Mouse (Mus musculus) limb, embryonic 11.5 days (tissue): ENCODE measurements around the gene Zfhx2. TPM values are rescaled to one million over a fixed set of nuclear protein-coding genes. Genes with fewer than 3 reads are reported as not detected.

Experiments
- ATAC-seq: fragments of 200-750 bp; cut with Nextera tagmentation; 2 replicates; pipeline ENCODE4 v1.8.0; 2017; ENCODE audit warnings: low read depth; ENCODE audit not compliant: insufficient number of reproducible peaks, low FRiP score, low TSS enrichment
- DNase-seq: peaks from one replicate; pipeline ENCODE4 v3.0.0-alpha.2; 2015; ENCODE audit warnings: low spot score
- H3K27ac ChIP-seq: fragments of 300-500 bp; sonication (generic); replicated peaks from 2 replicates; pipeline ENCODE4 v1.5.1; 2014; ENCODE audit warnings: low read depth, mild to moderate bottlenecking, low read length
- H3K27me3 ChIP-seq: fragments of 300-500 bp; sonication (generic); 2 replicates; pipeline ENCODE4 v1.6.1; 2014; ENCODE audit warnings: mild to moderate bottlenecking, low read length, mixed read lengths; ENCODE audit not compliant: control insufficient read depth, insufficient read depth
- H3K36me3 ChIP-seq: fragments of 300-500 bp; sonication (generic); 2 replicates; pipeline ENCODE4 v1.6.1; 2014; ENCODE audit warnings: mild to moderate bottlenecking, low read length, moderate library complexity, mixed read lengths; ENCODE audit not compliant: control insufficient read depth, insufficient read depth
- H3K4me1 ChIP-seq: fragments of 300-500 bp; sonication (generic); 2 replicates; pipeline ENCODE4 v1.6.1; 2014; ENCODE audit warnings: low read length, mixed read lengths; ENCODE audit not compliant: control insufficient read depth, insufficient read depth
- H3K4me2 ChIP-seq: fragments of 300-500 bp; sonication (generic); 2 replicates; pipeline ENCODE4 v1.6.1; 2014; ENCODE audit warnings: low read depth, mild to moderate bottlenecking, moderate library complexity; ENCODE audit not compliant: severe bottlenecking
- H3K4me3 ChIP-seq: fragments of 300-500 bp; sonication (generic); 2 replicates; pipeline ENCODE4 v1.5.1; 2014; ENCODE audit warnings: low read depth, low read length
- H3K9ac ChIP-seq: fragments of 300-500 bp; sonication (generic); 2 replicates; pipeline ENCODE4 v1.6.1; 2014; ENCODE audit warnings: mild to moderate bottlenecking, low read length
- H3K9me3 ChIP-seq: fragments of 300-500 bp; sonication (generic); 2 replicates; pipeline ENCODE4 v1.6.1; 2016; ENCODE audit warnings: low read length; ENCODE audit not compliant: control insufficient read depth
- WGBS: fragments of 180-500 bp; shearing (Covaris S2); extraction: QIAGEN DNeasy Blood & Tissue Kit; methylation state at CpG from one replicate; pipeline ENCODE4 v1.1.7; 2014; 5-methylcytosine and 5-hydroxymethylcytosine counted together
- polyA plus RNA-seq: library from polyadenylated mRNA; unstranded; fragments of >200 nt; fragmentation: Nextera tagmentation; extraction: Ambion mirVana; gene quantifications from 2 replicates; pipeline ENCODE4 v1.2.1, GENCODE M21; 2014

Zfhx2 gene
- polyA plus RNA-seq, 1 experiment from 2014 or later, result 4.8 TPM

DNA sequence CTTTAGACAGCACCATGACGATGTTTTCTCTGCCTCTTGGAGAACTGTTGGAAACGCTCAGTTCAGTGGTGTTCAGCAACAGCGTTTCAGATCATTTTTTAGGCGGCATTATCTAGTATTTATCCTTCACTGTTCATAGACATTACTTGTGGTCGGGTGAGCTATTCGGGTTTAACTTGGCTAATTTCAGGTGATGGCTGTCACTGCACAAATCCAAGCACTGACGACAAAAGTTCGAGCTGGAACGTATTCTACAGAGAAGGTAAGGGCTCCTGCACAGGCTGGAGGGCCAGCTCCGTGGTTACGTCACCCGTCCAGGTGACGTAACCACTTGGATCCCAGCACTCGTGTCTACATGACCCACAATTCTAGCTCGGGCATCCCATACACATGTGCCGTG lies 75.2 kb downstream of the Zfhx2 start:
- ATAC-seq (no peak), DNase-seq (no peak)
- 94% methylated on average over 16 of the region's 16 CpGs for WGBS
- Histone ChIP-seq H3K9ac (no peak overlapping the region), H3K27ac (no peak overlapping the region), H3K4me2 (no peak overlapping the region), H3K9me3 (no peaks in the 10 kb centered on the region), H3K36me3 (peaks cover 4% of the 10 kb centered on the region; the same call in 1 of the 2 replicates), H3K4me3 (no peak overlapping the region), H3K27me3 (no peaks in the 10 kb centered on the region), H3K4me1 (no peaks in the 10 kb centered on the region)

DNA sequence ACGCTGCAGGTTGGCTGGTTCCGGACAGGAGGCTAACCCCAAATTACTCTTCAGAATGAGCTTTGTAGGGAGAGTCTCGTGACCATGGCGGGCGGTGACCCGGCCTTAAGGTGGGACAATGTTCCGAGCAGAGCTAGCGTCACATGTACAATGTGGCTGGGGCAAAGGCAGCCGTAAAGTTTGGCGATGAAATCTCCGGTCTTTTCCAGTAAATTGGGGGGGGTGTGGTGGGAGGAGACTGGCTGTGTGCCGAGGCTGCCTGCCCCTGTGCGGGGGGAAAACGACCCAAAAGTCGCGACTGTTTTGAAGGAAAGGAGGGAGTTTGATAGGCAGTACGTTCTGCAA lies 76.4 kb downstream of the Zfhx2 start:
- ATAC-seq, result no peak
- Histone ChIP-seq H3K27ac (peak overlapping the region; percentile 36; the same call in 1 of the 2 replicates), H3K9ac (peak overlapping the region; percentile 72), H3K36me3 (no peaks in the 10 kb centered on the region), H3K4me1 (no peaks in the 10 kb centered on the region), H3K4me3 (peak overlapping the region; percentile 80), H3K27me3 (no peaks in the 10 kb centered on the region), H3K9me3 (no peaks in the 10 kb centered on the region), H3K4me2 (peak overlapping the region; percentile 81)
- DNase-seq, result no peak
- under 1% methylated on average over 17 of the region's 17 CpGs for WGBS

DNA sequence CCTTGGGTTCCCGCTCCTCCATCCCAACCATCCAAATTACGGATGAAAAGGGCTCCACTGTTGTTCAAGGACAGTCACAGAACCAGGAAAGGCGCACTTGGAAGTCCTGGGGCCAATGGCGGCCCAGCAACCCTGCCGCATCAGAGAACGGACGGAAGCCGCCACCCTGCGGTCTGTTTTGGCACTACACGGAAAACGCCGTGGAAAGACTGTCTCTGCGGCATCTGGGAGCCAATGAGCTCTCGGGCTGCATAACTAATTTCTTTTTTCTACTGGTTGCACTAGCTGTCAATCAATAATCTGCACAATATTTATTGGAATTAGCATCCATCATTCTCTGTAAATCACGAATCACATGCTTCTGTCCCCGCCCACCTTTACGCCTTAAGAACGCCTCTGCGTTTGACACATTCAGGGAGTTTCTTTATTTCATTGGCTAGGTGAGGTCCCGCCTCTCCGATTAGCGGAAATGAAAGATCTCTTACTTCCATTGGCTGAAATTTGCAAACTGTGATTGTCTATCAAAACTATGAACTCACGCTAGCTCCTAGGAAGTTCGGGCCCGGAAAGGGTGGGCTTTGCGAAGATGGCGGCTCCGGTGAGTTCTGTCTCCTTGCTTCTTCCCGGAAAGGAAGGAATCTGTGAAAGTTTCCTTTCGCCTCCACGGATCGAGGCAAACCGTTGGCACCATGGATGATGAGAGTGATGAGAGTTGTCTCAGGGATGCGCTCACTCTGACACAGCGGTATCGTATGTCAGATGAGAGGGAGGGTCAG lies 76.9 kb downstream of the Zfhx2 start, which contains the start of gene Ngdn:
Gene Ngdn (plus strand): TSS at position 464 of the 776 bp plus-strand sequence.
- Histone ChIP-seq H3K27ac (peak within 1 kb of the TSS; percentile 74), H3K36me3 (no peaks in the 10 kb centered on the region), H3K27me3 (no peaks in the 10 kb centered on the region), H3K4me3 (peak within 1 kb of the TSS; percentile 80), H3K4me1 (no peaks in the 10 kb centered on the region), H3K9ac (peak within 1 kb of the TSS; percentile 81), H3K4me2 (peak within 1 kb of the TSS; percentile 81), H3K9me3 (no peaks in the 10 kb centered on the region)
- peak; percentile 96 for ATAC-seq
- under 1% methylated on average over 36 of the region's 36 CpGs for WGBS
- DNase-seq, result peak; percentile 99

DNA sequence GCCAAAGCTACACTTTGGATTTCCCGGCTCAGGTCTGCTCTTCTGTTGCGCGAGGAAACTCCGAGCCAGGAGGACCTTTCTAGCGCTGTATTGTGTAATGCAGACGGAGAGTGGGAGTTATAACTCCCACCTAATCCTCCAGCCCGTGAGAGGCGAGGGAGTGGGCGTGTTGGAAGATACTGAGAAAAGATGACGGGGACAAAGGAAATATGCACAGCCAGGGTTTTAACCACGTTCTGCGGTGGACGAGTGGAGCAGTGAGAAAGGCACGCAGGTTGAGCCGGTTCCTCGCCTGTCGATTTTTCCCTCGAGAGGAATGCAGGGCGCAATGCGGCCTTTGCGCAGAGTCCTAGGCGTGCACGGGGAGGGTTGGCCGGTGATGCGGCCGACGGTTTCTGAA lies 77.5 kb downstream of the Zfhx2 start:
- peak overlapping the region; percentile 81 for H3K9ac ChIP-seq
- H3K27ac ChIP-seq, result peak overlapping the region; percentile 74
- no peaks in the 10 kb centered on the region for H3K4me1 ChIP-seq
- peak overlapping the region; percentile 64 for H3K4me2 ChIP-seq
- H3K9me3 ChIP-seq, result no peaks in the 10 kb centered on the region
- H3K36me3 ChIP-seq, result no peaks in the 10 kb centered on the region
- DNase-seq, result no peak
- peak; percentile 45 for ATAC-seq
- no peaks in the 10 kb centered on the region for H3K27me3 ChIP-seq
- under 1% methylated on average over 27 of the region's 27 CpGs for WGBS
- peak overlapping the region; percentile 80 for H3K4me3 ChIP-seq

DNA sequence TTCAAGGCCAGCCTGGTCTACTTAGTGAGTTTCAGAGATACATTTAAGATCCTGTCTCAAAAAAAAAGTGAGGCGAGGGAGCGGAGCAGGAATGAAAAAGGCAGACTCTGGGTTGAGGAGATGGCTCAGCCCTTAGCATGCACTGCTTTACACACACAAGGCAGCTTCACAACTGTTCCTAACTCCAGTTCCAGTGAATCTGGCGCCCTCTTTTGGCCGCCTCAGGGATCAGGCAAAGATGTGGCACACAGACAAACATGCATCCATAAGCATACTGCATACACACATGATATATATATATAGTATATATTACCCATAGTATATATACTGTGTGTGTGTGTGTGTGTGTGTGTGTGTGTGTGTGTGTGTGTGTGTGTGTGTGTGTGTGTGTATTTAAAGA lies 81.0 kb downstream of the Zfhx2 start:
- Histone ChIP-seq H3K27ac (no peak overlapping the region), H3K36me3 (no peaks in the 10 kb centered on the region), H3K27me3 (no peaks in the 10 kb centered on the region), H3K4me1 (no peaks in the 10 kb centered on the region), H3K9me3 (no peaks in the 10 kb centered on the region), H3K4me3 (no peak overlapping the region), H3K4me2 (no peak overlapping the region), H3K9ac (no peak overlapping the region)
- no peak for ATAC-seq
- peak; percentile 50 for DNase-seq
- 62% methylated on average over 4 of the region's 4 CpGs for WGBS

Other genes starting within 250 kb of the Zfhx2 start
- 12.8 and 17.7 TPM in 2 replicates for gene Homez, start 221.4 kb downstream of the Zfhx2 start, polyA plus RNA-seq
- gene Ppp1r3e, start 214.8 kb downstream of the Zfhx2 start, polyA plus RNA-seq, result 0.37 and 0.51 TPM in 2 replicates
- 2.1 and 2.2 TPM in 2 replicates for gene Bcl2l2, start 208.9 kb downstream of the Zfhx2 start, polyA plus RNA-seq
- 0.56 TPM in 1 of 2 replicates, not detected in the other for gene Gm20521, start 208.9 kb downstream of the Zfhx2 start, polyA plus RNA-seq
- 158 and 177 TPM in 2 replicates for gene Pabpn1, start 199.8 kb downstream of the Zfhx2 start, polyA plus RNA-seq
- gene Slc22a17, start 179.2 kb downstream of the Zfhx2 start, polyA plus RNA-seq, result 35.5 and 46.0 TPM in 2 replicates
- 42.7 and 44.6 TPM in 2 replicates for gene Efs, start 166.2 kb downstream of the Zfhx2 start, polyA plus RNA-seq
- not detected in 2 replicates for gene Il25, start 159.6 kb downstream of the Zfhx2 start, polyA plus RNA-seq
- 1.8 and 3.2 TPM in 2 replicates for gene Cmtm5, start 156.1 kb downstream of the Zfhx2 start, polyA plus RNA-seq
- gene Myh6, start 125.4 kb downstream of the Zfhx2 start, polyA plus RNA-seq, result 0.77 and 1.7 TPM in 2 replicates
- not detected in 2 replicates for gene Gm17428, start 115.4 kb downstream of the Zfhx2 start, polyA plus RNA-seq
- gene Myh7, start 97.7 kb downstream of the Zfhx2 start, polyA plus RNA-seq, result 0.92 and 1.5 TPM in 2 replicates
- 99.5 and 100 TPM in 2 replicates for gene Ngdn, start 76.9 kb downstream of the Zfhx2 start, polyA plus RNA-seq
- 22.3 and 23.1 TPM in 2 replicates for gene Thtpa, start 2.5 kb upstream of the Zfhx2 start, polyA plus RNA-seq
- 9.9 and 10.6 TPM in 2 replicates for gene Ap1g2, start 14.3 kb upstream of the Zfhx2 start, polyA plus RNA-seq
- 0.17 and 0.18 TPM in 2 replicates for gene Jph4, start 24.6 kb upstream of the Zfhx2 start, polyA plus RNA-seq
- not detected in 2 replicates for gene Dhrs2, start 129.7 kb upstream of the Zfhx2 start, polyA plus RNA-seq